Mouse (Mus musculus) frontal cortex, adult (tissue): ENCODE data around the gene Pip4k2a.
"Not testable (repeated sequence)": the region's sequence is repeated elsewhere in the genome, so short reads cannot be mapped to it uniquely, and the experiment has no call there.

Experiments used
- ATAC-seq: cut with Nextera tagmentation; 2 replicates; pipeline ENCODE4 v1.9.2; 2017; ENCODE audit warnings: mild to moderate bottlenecking, moderate library complexity, mixed read lengths; ENCODE audit not compliant: low TSS enrichment

The Pip4k2a gene

GRCm38 (mm10) chr2:18900635-18901034 is 97.3 kb downstream of the Pip4k2a start:
- no peak for ATAC-seq

GRCm38 (mm10) chr2:18897742-18898256 is 100.1 kb downstream of the Pip4k2a start:
- ATAC-seq: no peak

- no peak for ATAC-seq
Observed at GRCm38 (mm10) chr2:18896015-18896414, 101.9 kb downstream of the Pip4k2a start.

GRCm38 (mm10) chr2:18893336-18893735 is 104.6 kb downstream of the Pip4k2a start:
- not testable (repeated sequence) for ATAC-seq

- ATAC-seq: no peak
Observed at GRCm38 (mm10) chr2:18891991-18892537, 105.9 kb downstream of the Pip4k2a start.

- ATAC-seq: 0 out of 2 replicates have a peak, but pooled peaks have one; percentile 16
Observed at GRCm38 (mm10) chr2:18890227-18891001, 107.5 kb downstream of the Pip4k2a start.

- no peak for ATAC-seq
Observed at GRCm38 (mm10) chr2:18884277-18884676, 113.6 kb downstream of the Pip4k2a start.

DNA sequence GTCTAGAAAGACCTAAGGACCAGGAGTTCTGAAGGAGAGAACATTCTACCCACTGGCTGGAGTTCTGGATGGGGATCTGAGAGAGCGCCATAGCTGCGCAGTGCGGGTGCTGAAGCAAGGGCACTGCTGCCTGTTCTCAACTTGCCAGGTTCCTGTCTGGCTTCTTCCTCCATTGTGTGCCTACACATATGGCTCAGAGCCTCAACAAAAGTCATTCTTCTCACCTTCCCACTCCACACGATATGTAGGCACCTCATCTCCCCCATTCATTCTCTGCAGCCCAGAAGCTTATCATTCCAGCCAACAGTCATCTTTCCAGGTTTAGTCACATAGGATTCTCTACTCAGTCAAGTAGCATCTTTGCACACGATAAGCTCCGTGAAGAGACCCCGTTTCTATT is 123.3 kb downstream of the Pip4k2a start:
- ATAC-seq: peak; percentile 94

GRCm38 (mm10) chr2:18874063-18874462 is 123.9 kb downstream of the Pip4k2a start:
- no peak for ATAC-seq

- no peak for ATAC-seq
Observed at GRCm38 (mm10) chr2:18873440-18873839, 124.5 kb downstream of the Pip4k2a start.

DNA sequence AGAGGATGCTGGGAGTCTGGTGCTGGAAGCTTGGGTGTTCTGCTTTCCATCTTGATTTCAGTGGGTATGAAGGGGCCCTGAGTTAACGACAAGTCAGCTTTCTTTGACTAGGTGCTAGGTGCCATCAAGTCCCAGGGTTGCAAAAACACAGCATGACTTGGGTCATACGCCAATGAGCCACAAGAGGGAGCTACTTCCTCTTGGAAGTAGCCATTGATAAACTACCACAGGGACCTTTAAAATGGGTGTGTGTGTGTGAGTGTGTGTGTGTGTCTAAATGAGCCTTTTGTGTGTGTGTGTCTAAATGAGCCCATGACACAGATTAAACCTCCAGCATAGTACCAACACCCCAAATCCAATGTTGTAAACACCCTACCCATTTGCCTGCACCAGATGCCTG is 125.1 kb downstream of the Pip4k2a start:
- ATAC-seq: peak; percentile 65

DNA sequence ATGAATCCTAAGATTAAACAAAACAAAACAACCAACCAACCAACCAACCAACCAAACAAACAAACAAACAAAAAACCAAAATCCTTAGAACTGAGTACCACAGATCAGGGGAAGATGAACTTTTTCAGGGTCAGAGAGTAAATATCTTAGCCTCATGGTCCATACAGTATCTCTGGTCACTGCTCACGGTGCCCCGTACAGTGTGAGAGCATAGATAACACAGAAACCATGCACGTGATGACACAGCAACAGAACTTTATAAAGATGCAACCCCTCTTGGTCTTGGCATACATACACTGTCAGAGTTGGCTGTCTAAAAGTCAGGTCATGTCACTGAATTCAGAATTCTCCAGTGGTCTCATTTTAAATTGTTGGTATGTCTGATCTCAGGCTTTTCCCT is 126.8 kb downstream of the Pip4k2a start:
- no peak for ATAC-seq

- peak; percentile 68 for ATAC-seq
Observed at GRCm38 (mm10) chr2:18867069-18867468, 130.9 kb downstream of the Pip4k2a start.

GRCm38 (mm10) chr2:18864719-18865118 is 133.2 kb downstream of the Pip4k2a start:
- no peak for ATAC-seq

DNA sequence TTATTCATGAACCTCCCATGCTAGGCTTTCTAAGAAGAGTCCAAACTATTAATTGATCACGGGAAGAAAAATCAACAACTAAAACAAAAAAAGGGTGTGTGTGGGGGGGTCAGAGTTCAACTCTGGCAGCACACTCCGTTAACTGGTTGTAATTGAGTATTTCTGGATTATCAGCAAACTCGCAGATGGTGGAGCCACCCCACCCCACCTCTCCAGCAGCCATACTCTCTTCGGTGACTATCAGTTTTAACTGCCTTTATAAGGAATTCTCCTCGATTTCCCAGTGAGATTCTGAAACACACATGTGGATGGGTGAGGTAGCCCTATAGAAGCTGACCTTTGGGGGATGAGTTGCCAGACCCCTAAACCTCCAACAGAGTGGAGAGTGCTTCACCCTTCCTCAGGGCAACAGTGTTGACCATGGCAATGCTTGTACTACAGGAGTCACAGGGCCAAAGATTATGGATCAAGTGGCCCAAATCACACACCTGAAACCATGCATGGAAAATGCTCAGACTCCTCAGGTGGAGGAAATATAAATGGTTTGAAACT is 136.2 kb downstream of the Pip4k2a start:
- no peak for ATAC-seq

DNA sequence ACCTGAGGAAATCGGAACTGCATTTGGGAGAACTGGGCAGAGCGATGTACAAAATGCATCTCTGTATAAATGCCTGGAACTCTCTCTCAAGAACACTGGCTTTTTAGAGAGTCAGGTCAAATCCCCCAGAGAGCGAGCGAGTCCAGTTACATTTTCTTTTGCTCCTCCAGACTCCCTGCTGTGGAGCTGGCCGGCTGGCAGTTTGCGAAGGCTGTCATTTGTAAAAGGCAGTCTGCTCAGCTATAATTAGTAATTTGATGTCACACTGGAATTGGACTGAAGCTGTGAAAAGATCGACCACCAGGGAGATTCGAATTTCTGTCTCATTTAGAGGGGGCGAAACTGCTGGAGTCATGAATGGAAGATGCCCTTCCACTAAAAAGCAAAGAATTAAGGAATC is 137.2 kb downstream of the Pip4k2a start:
- no peak for ATAC-seq

GRCm38 (mm10) chr2:18857952-18858351 is 140.0 kb downstream of the Pip4k2a start:
- ATAC-seq: no peak

DNA sequence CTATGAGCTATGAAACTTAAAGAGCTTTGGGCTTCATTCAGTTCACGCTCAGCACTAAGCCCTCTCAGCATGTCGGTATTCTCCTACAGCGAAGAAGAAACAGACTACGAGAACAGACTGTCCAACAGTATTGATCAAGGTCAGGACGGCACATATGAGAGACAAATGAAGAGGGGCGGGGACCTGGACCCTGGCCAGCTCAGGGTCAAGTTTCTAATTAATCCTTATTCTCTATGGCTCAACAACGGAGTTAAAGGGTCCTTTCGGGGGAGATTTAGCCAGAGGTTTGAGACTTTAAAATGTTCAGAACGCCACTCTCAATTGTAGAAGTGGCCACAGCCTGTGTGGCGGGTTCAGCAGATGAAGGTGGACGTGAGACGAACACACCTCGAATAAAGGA is 141.5 kb downstream of the Pip4k2a start:
- ATAC-seq: no peak

- ATAC-seq: no peak
Observed at GRCm38 (mm10) chr2:18855246-18855645, 142.7 kb downstream of the Pip4k2a start.

GRCm38 (mm10) chr2:18853345-18853744 is 144.6 kb downstream of the Pip4k2a start:
- peak; percentile 95 for ATAC-seq

DNA sequence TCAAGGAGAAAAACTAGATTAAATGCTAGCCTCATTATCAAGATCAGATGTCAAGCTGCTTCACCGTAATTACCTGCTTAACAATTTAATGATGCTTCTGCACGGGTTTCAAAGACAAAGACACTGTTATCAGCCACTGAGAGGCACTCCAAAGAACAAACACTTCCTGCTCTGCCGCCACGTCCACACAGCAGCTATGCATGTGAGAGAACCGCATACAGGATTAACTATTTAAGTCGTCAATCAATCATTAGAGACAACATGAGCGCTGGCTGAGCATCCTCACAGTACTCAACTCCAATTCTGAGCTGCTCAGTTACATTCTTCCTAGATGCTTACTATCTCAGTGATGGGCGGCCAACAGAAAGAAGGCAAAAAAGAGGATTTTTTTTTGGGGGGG is 147.3 kb downstream of the Pip4k2a start:
- no peak for ATAC-seq

GRCm38 (mm10) chr2:18848074-18848629 is 149.8 kb downstream of the Pip4k2a start:
- no peak for ATAC-seq

DNA sequence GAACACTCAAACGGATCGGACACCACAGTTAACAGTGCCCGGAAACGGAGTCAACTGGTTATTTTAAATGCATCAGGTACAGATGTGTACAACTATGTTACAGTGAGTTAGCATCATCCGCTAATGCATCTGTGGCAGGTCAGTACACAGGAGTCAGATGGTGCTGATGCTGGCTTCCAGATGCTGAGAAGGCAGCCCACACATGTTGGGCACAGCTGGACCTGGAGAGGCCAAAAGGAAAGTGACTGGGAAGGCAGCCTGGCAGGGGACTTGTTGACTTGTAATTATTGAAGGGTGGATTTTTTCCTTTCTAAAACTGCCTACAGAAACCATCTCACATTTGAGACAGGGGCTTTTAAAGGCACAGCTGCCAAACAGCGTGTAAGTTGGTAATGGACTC is 155.4 kb downstream of the Pip4k2a start:
- ATAC-seq: no peak
